Mouse (Mus musculus) spleen, adult 12 weeks (tissue): ENCODE results near the gene Eya4.

Experiments
- DNase-seq: peaks from one replicate; pipeline ENCODE4 v3.0.0; 2022; ENCODE audit warnings: low spot score

Gene Eya4

DNA sequence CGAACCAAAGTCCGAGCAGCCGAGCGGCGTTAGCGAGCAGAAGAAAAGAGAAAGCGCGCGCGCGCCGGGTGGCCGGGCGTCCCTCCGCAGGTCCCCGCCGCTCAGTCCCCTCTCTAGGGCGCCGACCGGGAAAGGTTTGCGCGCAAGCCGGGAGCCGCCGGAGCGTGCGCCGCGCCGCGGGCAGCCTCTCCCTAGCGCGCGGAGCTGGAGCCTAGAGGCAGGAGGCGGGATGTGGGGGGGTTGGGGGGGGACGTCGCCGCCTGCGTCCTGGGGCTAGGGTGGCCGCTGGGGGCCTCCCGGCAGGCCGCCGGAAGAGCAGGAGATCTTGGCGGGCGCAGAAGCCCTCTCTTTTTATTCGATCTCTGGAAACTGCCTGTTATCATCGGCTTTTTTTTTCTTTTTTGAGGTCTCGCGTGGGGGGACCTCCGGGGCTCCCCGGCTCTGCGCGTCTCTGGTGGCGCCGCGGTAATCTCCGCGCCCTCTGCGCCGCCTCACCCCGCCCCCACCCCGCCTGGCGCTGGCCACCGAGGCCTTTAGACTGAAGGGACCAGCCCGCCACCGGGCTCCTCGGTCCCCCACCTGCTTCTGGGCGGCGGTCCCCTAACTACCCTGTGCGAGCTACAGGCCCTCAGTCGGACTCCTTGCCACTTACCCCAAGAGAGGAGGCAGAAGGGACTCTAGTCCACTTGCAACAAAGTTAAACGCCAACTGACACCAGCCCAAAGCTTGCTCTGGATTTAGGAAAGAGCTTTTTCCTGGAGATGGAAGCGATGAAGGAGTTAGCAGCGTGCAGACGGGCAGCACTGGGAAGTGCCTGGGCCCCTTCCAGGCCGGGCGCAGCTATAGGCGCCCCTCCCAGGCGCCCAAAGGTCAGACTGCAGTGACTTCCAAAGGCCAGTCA is at the start of gene Eya4:
Eya4 (minus strand) TSS at position 776 of the 901 bp plus-strand sequence.
- DNase-seq = no peak

DNA sequence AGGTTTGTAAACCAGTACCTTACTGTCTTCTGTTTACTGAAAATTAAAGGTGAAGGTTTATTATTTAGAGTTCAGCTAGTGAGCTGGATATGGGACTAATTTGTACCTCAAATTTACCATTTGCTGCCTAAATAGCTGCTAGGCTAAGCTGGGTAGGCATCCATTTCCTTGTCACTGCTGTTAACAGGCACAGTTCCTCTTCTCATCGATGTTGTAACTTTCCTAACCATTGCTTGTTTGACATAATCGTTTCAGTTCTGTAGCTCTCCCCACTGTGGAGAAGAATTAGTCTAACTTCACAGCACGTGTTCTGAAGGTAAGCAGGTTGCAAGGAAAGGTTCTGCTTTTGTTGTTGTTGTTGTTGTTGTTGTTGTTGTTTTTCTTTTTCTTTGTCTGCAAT is 44.8 kb upstream of the Eya4 start:
- DNase-seq = no peak

DNA sequence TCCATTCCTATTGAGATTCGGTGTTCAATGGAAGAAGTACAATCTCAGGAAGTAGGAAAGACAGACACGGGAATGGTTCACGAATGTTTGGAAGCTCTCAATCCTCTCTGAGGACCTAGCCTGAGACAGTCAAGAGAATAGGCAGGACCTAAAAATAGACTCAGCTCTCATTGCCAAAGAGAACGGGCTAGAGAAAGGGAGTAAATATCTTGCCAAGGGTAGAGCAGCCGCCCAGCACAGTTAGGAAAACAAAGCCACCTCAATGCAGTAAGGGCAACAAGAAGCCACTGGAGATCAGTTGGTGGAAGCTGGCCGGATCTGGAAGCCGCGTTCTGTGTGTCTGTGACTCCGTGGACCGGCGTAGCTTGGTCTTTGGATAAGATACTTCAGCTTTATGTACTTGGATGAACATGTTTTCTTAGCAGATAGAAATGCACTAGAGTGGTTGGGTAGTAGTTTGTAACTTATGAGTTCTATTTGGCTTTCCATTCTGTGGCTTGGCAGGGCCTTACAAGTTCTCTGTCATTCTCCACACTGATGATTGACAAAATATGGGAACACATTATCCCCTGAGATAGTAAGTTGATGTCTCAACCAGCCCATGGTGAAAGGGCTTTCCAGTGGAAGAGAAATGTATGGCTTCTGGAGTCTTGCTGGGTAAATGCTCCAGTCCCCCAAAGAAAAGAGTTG is 44.1 kb upstream of the Eya4 start:
- no peak for DNase-seq

DNA sequence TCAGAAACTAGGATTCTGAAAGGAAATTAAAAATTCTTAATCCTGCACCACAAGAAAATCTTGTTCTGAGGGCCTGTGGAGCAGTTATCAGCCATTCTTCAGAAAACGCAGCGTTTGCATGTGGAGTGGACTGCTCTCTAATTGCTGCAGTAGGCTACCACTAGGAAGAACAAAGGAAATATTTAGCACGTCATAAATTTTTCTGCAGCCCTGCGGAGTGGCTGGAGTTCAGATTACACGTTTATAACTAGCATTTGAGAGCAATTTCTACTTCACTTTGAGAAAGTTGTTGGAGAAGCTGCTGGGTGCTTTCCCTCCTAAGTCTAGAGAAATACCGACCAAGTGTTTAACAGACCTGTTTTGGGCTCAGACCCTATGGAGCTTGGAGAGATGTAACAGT is 43.6 kb upstream of the Eya4 start:
- no peak for DNase-seq

DNA sequence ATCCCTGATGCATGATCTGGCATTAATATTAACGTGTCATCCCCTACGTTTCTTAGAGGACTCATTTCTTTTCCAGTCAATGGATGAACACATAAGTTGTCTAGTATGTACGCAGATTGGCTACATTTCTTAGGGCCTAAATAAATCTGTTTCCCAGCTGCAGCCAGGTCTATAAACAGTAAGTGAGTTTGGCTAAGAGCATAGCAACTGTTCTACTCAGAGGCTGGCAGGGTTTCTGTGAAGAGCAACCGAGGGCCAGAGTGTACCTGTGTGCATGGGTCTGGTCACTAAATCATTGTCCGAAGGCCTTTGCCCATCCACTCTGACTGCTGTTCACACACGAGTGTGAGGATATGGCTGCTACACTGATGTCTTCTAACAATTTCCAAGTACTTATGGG is 13.3 kb upstream of the Eya4 start:
- DNase-seq = no peak

DNA sequence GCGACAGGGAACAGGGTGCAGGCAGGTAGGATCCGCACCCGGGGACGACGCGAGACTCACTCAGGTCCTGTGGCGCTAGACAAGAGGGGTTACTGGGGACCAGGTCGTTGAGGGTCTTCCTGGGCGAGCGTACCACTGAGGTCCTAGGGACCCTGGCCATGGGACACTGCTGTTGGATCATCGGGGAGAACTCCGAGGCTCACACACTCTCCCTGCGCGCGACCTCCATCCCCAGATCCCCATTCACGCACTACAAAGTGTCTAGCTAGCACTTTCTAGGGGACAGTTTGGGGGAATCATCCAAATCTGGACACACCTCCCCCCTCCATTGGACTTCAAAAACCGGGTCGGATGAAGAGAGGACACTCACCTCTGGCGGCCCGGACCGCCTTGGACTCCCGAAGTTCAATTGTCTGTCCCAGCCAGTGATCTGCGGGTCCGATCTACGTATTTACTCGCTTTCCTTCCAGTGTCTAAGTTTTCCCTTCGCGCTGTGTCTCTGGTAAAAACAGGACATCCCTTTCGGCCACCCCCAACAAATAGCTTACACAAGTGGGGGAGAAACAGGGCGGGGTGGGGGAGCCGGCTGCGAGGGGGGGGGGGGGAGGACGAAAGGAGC is 1.1 kb downstream of the Eya4 start:
- DNase-seq = no peak

DNA sequence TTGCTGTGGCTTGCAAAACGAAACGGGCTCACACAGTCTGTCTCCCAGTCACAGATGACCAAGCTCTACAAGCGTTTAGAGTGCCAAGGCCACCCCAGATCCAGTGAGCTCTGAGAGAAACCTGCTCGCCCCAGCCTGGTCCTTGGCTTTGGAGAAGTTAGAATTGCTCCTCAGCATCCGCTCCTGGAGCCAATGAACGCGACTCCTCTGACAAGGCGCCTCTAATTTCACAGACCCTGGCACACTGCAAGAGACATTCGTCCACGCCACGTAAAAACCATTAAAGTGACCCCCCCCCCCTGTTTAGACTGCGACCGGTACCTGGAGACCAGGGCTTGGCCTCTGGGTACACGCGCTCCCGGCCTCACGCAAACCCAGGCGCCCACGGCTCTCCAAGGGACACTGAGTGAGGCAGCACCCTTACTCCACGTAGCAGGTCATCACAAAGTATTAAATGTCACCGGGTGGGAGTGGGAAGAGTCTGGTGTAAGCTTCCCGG is 1.6 kb downstream of the Eya4 start:
- no peak for DNase-seq

DNA sequence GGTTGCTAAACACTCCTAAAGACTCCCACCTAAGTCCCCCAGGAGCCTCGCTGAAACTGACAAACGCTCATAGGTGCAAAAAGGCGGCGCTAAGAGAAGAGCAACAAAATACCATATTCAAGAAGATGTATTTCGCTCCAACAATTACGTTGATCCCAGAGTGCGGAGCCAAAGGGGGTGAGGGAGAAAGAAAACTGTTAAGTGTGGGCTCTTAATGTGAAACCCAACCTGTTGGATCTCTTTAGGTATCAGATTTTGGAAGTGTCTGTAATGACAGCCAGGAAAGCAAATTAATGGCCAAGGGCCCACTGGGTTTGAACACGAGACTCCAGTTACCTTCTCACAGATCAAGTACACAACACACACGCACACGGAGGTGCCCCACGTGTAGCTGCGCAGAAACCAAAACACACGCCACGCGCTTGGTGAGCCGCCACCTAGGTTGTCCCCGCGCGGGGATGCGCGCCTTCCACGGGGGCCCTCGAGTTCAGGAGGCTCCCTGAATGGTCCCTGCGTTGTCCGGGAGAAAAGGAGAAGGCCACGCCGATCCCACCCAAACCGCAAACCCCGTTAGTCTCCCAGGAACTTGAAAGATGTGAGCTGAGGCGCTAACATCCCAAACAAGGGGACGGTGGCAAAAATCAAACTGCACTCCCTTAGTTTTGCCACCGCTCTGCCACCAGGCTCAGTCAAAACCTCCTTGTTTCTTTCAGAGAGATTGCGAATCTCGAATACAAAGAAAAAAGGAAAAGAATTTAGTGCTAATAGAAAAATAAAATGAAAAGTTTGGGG is 2.3 kb downstream of the Eya4 start:
- DNase-seq = no peak

DNA sequence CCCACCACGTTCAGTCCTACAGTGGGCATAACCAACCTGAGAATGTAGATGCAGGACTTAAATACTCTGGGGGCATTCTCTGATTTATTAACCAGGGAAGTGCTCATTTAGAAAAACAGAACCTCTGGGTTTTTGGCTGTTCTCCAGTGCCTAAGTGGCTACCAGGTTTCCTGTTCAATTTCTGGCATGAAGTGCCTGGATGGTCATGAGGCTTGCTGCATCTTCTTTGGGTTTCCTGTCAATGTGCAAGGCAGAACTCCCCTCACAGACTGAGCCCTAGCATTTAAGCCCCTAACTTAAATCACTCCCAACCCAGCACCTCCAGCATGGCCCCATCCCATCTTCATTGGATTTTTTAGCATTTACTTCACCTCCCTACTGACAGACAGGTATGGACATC is 13.3 kb downstream of the Eya4 start:
- no peak for DNase-seq

DNA sequence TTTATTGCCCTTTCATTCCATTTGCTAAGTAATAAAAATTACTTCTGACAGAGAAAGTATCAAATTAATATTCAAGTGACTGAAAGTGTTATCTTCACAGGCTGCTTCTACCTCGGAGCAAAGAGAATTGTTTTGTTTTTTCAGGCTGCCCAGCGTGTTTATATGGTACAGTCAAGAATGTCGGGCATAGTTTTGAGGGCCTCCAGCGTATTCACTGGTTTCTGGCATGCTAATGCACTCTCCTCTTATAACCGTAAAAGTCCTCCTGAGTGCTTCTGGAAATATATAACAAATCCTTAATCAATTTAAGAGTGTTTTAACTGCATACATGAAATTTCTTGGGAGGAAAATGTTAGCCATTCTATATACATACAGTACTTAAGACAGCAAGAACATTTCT is 17.8 kb downstream of the Eya4 start:
- no peak for DNase-seq

DNA sequence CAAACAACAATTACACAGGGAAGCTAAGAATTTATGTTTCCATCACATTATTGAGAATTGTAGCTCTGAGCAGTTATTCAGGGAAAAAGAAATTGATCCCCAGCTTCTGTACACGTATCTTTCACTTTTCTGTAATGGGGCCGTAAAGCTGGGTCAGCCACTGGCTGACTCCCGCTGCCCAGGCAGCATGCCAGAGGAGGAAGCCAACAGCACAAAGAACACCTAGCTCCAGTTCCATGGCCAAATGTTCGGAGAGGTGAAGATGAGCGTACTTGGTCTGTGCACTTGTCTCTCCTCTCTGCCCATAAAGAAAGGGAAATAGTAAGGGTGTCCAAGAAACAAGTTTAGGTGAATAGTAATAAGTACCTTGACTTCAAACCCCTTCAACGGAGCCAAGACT is 22.9 kb downstream of the Eya4 start:
- no peak for DNase-seq

DNA sequence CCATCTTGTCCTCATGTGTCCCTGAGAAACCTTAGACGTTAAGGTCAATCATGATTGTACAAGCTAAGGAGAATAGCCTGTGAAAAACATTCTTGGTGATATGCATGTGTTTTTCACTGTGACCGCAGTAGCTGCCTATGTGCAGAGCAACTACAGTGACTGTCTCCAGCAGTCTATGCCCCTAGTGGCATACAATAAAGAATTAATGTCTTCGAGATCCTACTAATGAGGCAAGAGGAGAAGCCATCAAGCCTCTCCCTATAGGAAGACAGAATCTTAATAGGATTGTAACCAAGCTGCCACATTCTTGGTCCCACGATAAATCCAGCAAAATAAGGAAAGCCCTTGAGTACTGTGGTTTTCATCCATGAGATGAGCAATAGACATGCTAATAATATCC is 28.3 kb downstream of the Eya4 start:
- no peak for DNase-seq

DNA sequence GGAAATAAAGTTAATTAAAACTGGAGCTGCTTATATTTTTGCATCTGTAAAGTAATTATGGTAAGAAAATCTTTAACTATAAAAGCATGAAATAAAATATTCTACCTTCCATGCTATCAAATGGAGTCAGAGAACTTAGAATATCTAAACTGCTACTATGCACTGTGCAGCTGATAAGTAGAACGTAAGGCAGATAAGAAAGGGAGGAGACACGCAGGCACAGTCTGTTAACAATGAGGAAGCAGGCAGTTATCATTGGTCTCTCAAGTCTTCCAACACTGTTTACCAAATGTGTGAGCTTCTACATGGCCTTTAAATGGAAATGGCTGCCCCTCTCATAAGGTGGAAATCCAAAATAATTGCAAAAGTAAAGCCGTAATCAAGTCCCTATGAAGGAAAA is 55.0 kb downstream of the Eya4 start:
- no peak for DNase-seq

DNA sequence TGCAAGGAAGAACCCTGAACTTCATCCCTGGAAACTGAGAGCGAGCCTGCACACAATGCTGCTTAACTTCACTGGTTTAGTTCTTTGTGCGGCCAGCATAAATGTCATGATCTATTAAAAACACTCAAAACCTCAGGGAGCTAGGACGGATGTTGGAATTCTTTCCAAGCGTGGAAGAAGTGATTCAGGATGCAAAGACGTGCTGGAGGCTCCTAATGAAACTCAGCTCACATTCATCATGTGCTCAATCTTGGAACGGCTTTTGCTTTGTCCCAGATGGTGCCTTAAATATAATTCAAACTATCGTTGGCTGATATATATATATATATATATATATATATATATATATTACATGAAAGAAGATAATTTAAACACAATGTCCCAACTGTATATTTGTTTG is 58.1 kb downstream of the Eya4 start:
- DNase-seq = no peak

DNA sequence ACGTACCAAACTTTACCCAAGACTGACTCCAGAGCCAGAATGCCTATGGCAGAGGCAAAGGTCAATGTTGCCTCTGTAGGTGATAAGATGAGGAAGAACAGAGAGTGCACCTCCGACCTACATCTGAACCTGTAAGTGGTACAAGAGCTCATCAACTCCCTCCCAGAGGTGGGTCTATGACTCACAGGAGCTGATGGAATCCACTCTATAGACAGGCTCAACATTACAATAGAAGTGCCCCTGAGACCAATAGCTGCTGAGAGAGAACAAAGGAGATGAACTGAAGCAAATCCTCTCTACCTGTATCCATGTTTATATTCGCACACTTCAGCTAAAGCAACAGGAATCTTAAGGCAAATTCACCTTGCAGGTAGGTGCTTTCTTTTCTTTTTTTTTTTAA is 73.2 kb downstream of the Eya4 start:
- DNase-seq = no peak

DNA sequence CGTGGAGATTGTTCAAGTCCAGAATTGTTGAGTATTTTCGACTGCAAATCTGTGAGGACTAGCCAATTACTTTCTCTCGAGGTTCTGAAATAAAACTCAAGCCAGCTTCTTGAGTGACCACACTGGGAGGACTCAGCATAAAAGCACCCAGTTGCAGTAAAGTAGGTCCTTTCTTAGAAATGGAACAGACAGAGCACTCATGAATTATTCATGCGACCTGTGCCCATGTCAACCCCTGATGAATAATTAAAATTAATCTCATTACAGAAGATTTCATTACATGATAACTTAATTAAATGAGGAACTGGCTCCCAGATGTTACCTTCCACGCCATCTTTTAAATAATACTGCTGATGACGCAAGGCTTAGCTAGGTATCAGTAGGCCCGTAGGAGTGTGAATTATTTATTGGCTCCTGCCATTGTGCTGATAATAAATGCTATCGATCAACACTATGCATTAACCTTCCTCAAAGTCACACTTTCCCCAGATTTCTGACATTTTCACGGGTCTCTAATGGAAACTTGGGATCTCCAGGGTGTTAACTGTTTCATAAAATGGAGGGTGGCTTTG is 79.5 kb downstream of the Eya4 start:
- no peak for DNase-seq

DNA sequence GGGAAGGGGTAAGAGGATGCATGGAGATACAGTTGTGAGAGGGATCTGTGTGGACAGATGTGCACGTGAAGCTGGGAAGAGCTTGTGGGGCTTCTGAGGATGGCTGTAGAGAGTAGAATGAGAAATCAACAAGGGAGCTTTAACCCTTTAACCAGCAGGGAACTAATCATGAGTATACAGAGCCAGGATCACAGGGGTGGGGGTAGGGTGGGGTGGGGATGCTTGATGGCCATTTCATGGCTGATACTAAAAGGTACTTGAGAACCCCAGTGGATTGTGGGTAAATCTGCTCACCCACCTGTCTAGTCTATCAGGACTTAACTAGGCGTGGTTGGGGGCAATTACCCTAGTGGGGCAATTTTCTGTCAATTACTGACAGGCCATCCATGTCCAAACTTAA is 80.1 kb downstream of the Eya4 start:
- no peak for DNase-seq

DNA sequence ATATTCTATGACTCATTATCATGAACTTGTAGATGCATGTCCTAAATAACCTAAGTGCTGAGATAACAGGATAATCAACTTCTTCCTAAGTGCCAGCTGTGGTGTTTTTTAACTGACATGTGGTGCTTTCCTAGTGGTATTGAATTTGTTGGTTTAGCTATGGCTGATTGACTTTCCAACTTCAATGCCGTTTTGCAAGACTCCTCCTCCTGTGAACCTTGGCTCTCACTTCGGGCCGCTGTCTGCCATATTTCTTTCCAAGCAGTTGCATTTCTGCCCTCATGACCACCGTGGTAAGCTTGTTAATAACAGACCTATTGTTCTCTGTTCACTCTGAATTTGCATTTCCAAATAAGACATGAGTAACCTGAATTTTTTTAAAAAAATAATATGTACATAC is 98.4 kb downstream of the Eya4 start:
- no peak for DNase-seq

DNA sequence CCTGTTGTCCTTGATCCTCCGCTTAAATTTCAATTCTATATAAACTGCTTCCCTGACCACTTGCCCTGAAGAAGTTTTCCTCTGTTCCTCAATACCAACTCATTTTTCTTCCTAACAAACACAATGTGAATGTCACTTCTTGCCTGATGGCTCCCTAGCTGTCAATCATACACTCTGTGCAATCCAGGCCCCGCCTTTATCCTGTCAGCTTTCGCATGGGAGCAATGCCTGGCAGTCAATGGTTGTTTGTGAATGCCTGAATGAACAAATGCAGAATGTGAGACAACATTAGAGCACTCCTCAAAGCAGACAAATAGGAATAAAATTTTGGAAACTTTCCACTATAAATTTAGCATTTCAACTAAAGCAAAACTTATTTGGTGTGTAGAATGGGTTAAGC is 104.1 kb downstream of the Eya4 start:
- no peak for DNase-seq

DNA sequence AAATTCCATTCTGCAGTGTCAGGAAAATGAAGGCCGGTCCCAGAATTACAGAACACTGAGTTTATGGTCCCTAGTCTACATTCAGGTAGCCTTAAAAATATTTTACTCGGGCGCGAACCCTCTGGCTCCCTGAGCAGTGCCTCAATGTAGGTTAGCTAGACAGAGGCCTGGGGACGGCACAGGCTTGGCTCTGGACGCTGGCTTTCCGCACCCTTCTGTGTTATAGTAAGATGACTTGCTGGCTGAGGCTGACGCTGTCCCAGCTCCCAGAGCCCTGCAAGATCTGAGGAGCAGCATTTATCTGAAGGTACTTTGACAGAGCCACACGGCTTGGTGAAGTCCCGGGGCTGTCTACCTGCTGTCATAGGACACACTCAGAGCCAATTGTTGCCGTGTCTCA is 113.7 kb downstream of the Eya4 start:
- DNase-seq = no peak

DNA sequence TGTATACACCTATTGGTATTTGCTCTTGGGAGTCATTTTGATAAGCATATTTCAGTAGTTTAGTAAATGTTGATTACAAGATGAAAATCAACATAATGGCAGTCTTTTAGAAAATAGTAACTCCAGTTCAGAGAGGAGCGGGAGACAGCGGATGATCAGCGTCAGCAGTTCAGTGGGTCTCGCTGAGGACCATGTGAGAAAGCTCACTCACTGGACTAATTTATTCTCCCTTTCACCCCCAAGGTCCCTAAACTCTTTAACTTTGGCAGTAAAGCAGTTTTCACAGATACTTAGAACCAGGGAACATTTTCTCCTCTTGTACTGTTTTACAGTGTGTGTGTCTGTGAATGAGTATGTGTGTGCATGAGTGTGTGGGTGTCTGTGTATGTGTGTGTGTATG is 115.2 kb downstream of the Eya4 start:
- DNase-seq = no peak

DNA sequence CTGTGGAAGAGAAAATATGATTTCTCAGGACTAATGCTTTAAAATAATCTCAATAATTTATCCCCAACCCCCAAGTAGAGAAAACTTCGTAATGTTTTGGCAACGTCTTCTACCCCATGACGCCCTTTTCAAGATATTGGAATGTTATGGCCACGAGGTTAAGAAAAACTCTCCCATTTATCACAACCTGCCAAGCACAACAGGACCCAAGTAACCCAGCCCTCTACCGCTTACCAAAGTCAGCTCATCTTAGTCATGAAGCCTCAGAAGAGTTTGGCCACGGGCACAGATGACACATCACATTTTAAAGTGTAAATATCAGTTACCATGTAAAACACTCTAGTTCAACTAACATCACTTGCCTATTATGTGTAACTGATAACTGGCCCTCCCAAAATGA is 117.2 kb downstream of the Eya4 start:
- no peak for DNase-seq
